Mouse (Mus musculus): Measurements from ENCODE around the gene Tm9sf4. TPM values are rescaled to one million over a fixed set of nuclear protein-coding genes. Genes with fewer than 3 reads are reported as not detected.

Gene Tm9sf4
- polyA plus RNA-seq, 1 experiment from 2014 or later = 84.3 TPM

- DNase-seq (ENCODE audit: low spot score) (no peak), ATAC-seq (ENCODE audit: low FRiP score) (no peak)
- Histone ChIP-seq H3K36me3 (replicated peaks; ENCODE audit: control insufficient read depth, insufficient read depth) (no peaks in the 10 kb centered on the region), H3K9ac (no peak overlapping the region), H3K4me1 (replicated peaks; ENCODE audit: control insufficient read depth, insufficient read depth, low read length) (no peaks in the 10 kb centered on the region), H3K4me3 (replicated peaks; ENCODE audit: low read length) (no peak overlapping the region), H3K27ac (no peak overlapping the region), H3K4me2 (replicated peaks) (no peak overlapping the region), H3K27me3 (ENCODE audit: control insufficient read depth, insufficient read depth, low read length) (no peaks in the 10 kb centered on the region), H3K9me3 (ENCODE audit: control insufficient read depth, low read length) (no peaks in the 10 kb centered on the region)
- 39% methylated on average over 5 of the region's 5 CpGs for WGBS
Observed at GRCm38 (mm10) chr2:153134237-153134636, 26.9 kb upstream of the Tm9sf4 start.

GRCm38 (mm10) chr2:153136211-153136610 lies 24.9 kb upstream of the Tm9sf4 start:
- Histone ChIP-seq H3K27me3 (ENCODE audit: control insufficient read depth, insufficient read depth, low read length) (no peaks in the 10 kb centered on the region), H3K4me1 (replicated peaks; ENCODE audit: control insufficient read depth, insufficient read depth, low read length) (no peaks in the 10 kb centered on the region), H3K4me3 (replicated peaks; ENCODE audit: low read length) (no peak overlapping the region), H3K36me3 (replicated peaks; ENCODE audit: control insufficient read depth, insufficient read depth) (no peaks in the 10 kb centered on the region), H3K27ac (no peak overlapping the region), H3K9ac (no peak overlapping the region), H3K4me2 (replicated peaks) (no peak overlapping the region), H3K9me3 (ENCODE audit: control insufficient read depth, low read length) (no peaks in the 10 kb centered on the region)
- no peak for DNase-seq (ENCODE audit: low spot score)
- WGBS = 81% methylated on average over 4 of the region's 4 CpGs
- ATAC-seq (ENCODE audit: low FRiP score) = no peak

GRCm38 (mm10) chr2:153139158-153139557 lies 21.9 kb upstream of the Tm9sf4 start:
- H3K36me3 ChIP-seq (replicated peaks; ENCODE audit: control insufficient read depth, insufficient read depth) = no peaks in the 10 kb centered on the region
- ATAC-seq (ENCODE audit: low FRiP score) (no peak), DNase-seq (ENCODE audit: low spot score) (no peak)
- H3K27me3 ChIP-seq (ENCODE audit: control insufficient read depth, insufficient read depth, low read length) = no peaks in the 10 kb centered on the region
- H3K9ac ChIP-seq = no peak overlapping the region
- no peak overlapping the region for H3K27ac ChIP-seq
- no peaks in the 10 kb centered on the region for H3K9me3 ChIP-seq (ENCODE audit: control insufficient read depth, low read length)
- WGBS = 82% methylated on average over 7 of the region's 7 CpGs
- no peaks in the 10 kb centered on the region for H3K4me1 ChIP-seq (replicated peaks; ENCODE audit: control insufficient read depth, insufficient read depth, low read length)
- H3K4me2 ChIP-seq (replicated peaks) = no peak overlapping the region
- H3K4me3 ChIP-seq (replicated peaks; ENCODE audit: low read length) = no peak overlapping the region

- 13% methylated on average over 9 of the region's 9 CpGs for WGBS
- DNase-seq (ENCODE audit: low spot score) (peak; percentile 57), ATAC-seq (ENCODE audit: low FRiP score) (peak; percentile 81; the same call in 1 of the 2 replicates)
- H3K4me1 ChIP-seq (replicated peaks; ENCODE audit: control insufficient read depth, insufficient read depth, low read length) = no peaks in the 10 kb centered on the region
- no peaks in the 10 kb centered on the region for H3K27me3 ChIP-seq (ENCODE audit: control insufficient read depth, insufficient read depth, low read length)
- peak overlapping the region; percentile 32; the same call in 1 of the 2 replicates for H3K27ac ChIP-seq
- H3K9ac ChIP-seq = no peak overlapping the region
- H3K4me2 ChIP-seq (replicated peaks) = no peak overlapping the region
- H3K9me3 ChIP-seq (ENCODE audit: control insufficient read depth, low read length) = no peaks in the 10 kb centered on the region
- H3K4me3 ChIP-seq (replicated peaks; ENCODE audit: low read length) = no peak overlapping the region
- no peaks in the 10 kb centered on the region for H3K36me3 ChIP-seq (replicated peaks; ENCODE audit: control insufficient read depth, insufficient read depth)
Observed at GRCm38 (mm10) chr2:153139996-153140613, 21.0 kb upstream of the Tm9sf4 start.

- Histone ChIP-seq H3K27ac (no peak overlapping the region), H3K4me2 (replicated peaks) (no peak overlapping the region), H3K4me3 (replicated peaks; ENCODE audit: low read length) (no peak overlapping the region), H3K36me3 (replicated peaks; ENCODE audit: control insufficient read depth, insufficient read depth) (no peaks in the 10 kb centered on the region), H3K27me3 (ENCODE audit: control insufficient read depth, insufficient read depth, low read length) (no peaks in the 10 kb centered on the region), H3K9me3 (ENCODE audit: control insufficient read depth, low read length) (no peaks in the 10 kb centered on the region), H3K9ac (no peak overlapping the region), H3K4me1 (replicated peaks; ENCODE audit: control insufficient read depth, insufficient read depth, low read length) (no peaks in the 10 kb centered on the region)
- DNase-seq (ENCODE audit: low spot score) = peak; percentile 85
- no peak for ATAC-seq (ENCODE audit: low FRiP score)
- 31% methylated on average over 10 of the region's 10 CpGs for WGBS
Observed at GRCm38 (mm10) chr2:153142620-153143199, 18.4 kb upstream of the Tm9sf4 start.

GRCm38 (mm10) chr2:153145346-153145745 lies 15.8 kb upstream of the Tm9sf4 start:
- H3K27ac ChIP-seq = no peak overlapping the region
- H3K4me2 ChIP-seq (replicated peaks) = no peak overlapping the region
- ATAC-seq (ENCODE audit: low FRiP score) (no peak), DNase-seq (ENCODE audit: low spot score) (no peak)
- no peaks in the 10 kb centered on the region for H3K36me3 ChIP-seq (replicated peaks; ENCODE audit: control insufficient read depth, insufficient read depth)
- H3K4me3 ChIP-seq (replicated peaks; ENCODE audit: low read length) = no peak overlapping the region
- 77% methylated on average over 5 of the region's 5 CpGs for WGBS
- no peaks in the 10 kb centered on the region for H3K27me3 ChIP-seq (ENCODE audit: control insufficient read depth, insufficient read depth, low read length)
- no peaks in the 10 kb centered on the region for H3K4me1 ChIP-seq (replicated peaks; ENCODE audit: control insufficient read depth, insufficient read depth, low read length)
- no peaks in the 10 kb centered on the region for H3K9me3 ChIP-seq (ENCODE audit: control insufficient read depth, low read length)
- H3K9ac ChIP-seq = no peak overlapping the region

- no peak overlapping the region for H3K4me2 ChIP-seq (replicated peaks)
- no peaks in the 10 kb centered on the region for H3K4me1 ChIP-seq (replicated peaks; ENCODE audit: control insufficient read depth, insufficient read depth, low read length)
- H3K9me3 ChIP-seq (ENCODE audit: control insufficient read depth, low read length) = no peaks in the 10 kb centered on the region
- 78% methylated on average over 3 of the region's 3 CpGs for WGBS
- H3K4me3 ChIP-seq (replicated peaks; ENCODE audit: low read length) = no peak overlapping the region
- H3K27me3 ChIP-seq (ENCODE audit: control insufficient read depth, insufficient read depth, low read length) = no peaks in the 10 kb centered on the region
- ATAC-seq (ENCODE audit: low FRiP score) (no peak), DNase-seq (ENCODE audit: low spot score) (no peak)
- no peak overlapping the region for H3K27ac ChIP-seq
- H3K9ac ChIP-seq = no peak overlapping the region
- no peaks in the 10 kb centered on the region for H3K36me3 ChIP-seq (replicated peaks; ENCODE audit: control insufficient read depth, insufficient read depth)
Observed at GRCm38 (mm10) chr2:153147236-153147635, 13.9 kb upstream of the Tm9sf4 start.

- no peaks in the 10 kb centered on the region for H3K36me3 ChIP-seq (replicated peaks; ENCODE audit: control insufficient read depth, insufficient read depth)
- no peak for ATAC-seq (ENCODE audit: low FRiP score)
- H3K27me3 ChIP-seq (ENCODE audit: control insufficient read depth, insufficient read depth, low read length) = no peaks in the 10 kb centered on the region
Observed at GRCm38 (mm10) chr2:153147715-153148114, 13.4 kb upstream of the Tm9sf4 start.

GRCm38 (mm10) chr2:153149742-153150141 lies 11.4 kb upstream of the Tm9sf4 start:
- Histone ChIP-seq H3K4me1 (replicated peaks; ENCODE audit: control insufficient read depth, insufficient read depth, low read length) (no peaks in the 10 kb centered on the region), H3K27ac (no peak overlapping the region), H3K9me3 (ENCODE audit: control insufficient read depth, low read length) (no peaks in the 10 kb centered on the region), H3K4me3 (replicated peaks; ENCODE audit: low read length) (no peak overlapping the region), H3K9ac (no peak overlapping the region), H3K36me3 (replicated peaks; ENCODE audit: control insufficient read depth, insufficient read depth) (no peaks in the 10 kb centered on the region), H3K4me2 (replicated peaks) (no peak overlapping the region), H3K27me3 (ENCODE audit: control insufficient read depth, insufficient read depth, low read length) (no peaks in the 10 kb centered on the region)
- ATAC-seq (ENCODE audit: low FRiP score) (no peak), DNase-seq (ENCODE audit: low spot score) (no peak)
- WGBS = 90% methylated on average over 3 of the region's 3 CpGs

More at GRCm38 (mm10) chr2:153147715-153148114, 13.4 kb upstream of the Tm9sf4 start:
- H3K9me3 ChIP-seq (ENCODE audit: control insufficient read depth, low read length) = no peaks in the 10 kb centered on the region
- H3K27ac ChIP-seq = no peak overlapping the region
- H3K9ac ChIP-seq = no peak overlapping the region
- WGBS = 34% methylated on average over 3 of the region's 3 CpGs
- DNase-seq (ENCODE audit: low spot score) = peak; percentile 74
- no peak overlapping the region for H3K4me3 ChIP-seq (replicated peaks; ENCODE audit: low read length)
- H3K4me2 ChIP-seq (replicated peaks) = no peak overlapping the region
- H3K4me1 ChIP-seq (replicated peaks; ENCODE audit: control insufficient read depth, insufficient read depth, low read length) = no peaks in the 10 kb centered on the region

All from hindbrain, embryonic 14.5 days (tissue).